Mouse (Mus musculus) WW6 (cell line): ENCODE results near the gene Atp5d.

Experiments
- DNase-seq: peaks from one replicate; pipeline ENCODE4 v3.0.0-alpha.2; 2013; ENCODE audit warnings: low read depth, low spot score

The Atp5d gene

DNA sequence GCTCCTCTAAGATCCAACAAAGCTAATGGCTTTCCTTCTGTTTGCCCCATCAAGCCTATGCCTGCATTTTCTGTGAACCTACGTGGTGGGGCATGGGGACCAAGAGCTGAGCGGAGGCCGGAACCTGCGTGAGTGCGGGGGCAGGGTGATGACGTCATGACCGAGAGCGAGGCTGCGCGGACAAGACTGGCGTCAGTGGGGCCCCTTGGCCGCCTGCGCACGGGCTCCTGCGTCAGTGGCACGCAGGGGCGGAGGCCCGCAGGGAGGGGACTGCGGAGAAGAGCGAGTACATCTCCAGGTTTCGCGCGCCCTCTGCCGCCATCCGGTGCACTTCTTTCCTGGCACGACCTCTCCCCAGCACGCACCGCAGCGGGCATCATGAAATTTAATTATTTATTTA is 2.8 kb downstream of the Atp5d start:
- peak; percentile 92 for DNase-seq

DNA sequence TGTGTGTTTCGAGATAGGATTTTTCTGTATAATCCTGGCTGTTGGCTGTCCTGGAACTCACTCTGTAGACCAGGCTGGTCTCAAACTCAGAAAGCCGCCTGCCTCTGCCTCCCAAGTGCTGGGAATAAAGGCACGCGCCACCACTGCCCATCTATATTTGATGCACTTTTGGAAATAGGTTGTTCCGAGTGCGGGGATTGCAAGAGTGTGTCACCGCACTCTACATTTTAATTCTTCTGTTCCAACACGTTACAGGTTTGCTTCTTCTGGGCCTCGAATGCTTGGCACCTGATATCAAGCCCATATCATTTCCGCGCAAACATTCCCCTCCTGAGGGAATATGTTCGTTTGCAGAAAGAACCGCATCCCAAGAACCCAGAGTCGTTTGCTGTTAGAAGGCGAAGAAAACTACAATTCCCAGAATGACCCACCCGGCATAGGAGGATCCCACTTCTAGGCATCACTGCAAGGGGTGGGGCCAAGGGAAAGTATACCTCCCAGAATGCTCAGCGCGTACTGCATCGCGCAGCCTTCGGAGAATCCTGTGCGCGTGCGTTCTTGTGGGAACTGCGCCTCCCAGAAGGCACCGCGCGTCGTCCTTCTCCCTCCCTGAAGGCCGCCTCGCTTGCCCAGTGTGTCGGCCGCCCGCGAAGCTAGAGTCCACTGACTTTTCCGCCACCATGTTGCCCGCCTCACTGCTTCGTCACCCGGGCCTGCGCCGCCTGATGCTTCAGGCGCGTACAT is 3.5 kb downstream of the Atp5d start:
- DNase-seq, result peak; percentile 94

DNA sequence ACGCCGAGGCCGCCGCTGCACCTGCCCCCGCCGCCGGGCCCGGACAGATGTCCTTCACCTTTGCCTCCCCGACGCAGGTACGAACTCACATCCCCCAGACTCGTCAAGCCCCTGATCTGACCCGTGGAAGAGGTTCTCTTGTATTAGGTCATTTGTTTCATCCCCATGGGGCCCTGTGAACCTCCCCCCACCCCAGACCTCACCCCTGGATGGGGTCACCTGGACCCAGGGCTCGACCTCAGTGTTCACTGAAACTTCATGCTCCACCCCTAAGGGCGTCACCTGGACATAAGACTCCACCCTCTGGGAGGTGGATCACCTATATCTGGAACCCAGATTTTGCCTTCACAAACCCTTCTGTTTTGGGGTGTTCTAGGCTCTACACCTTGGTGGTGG is 4.1 kb downstream of the Atp5d start:
- no peak for DNase-seq

DNA sequence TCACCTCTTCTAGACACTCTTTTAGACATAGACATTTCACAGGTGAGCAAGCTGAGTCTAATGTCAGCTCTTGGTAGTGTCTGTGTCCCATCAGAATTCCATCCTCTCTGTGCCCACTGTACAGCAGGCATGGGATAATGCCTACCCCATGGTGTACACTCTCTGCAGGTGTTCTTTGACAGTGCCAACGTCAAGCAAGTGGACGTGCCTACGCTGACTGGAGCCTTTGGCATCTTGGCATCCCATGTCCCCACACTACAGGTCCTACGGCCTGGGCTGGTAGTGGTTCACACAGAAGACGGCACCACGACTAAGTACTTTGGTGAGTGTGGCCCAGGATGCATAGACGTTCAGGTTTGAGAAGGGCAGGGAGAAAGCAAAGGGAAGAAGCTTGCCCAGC is 5.2 kb downstream of the Atp5d start:
- no peak for DNase-seq

DNA sequence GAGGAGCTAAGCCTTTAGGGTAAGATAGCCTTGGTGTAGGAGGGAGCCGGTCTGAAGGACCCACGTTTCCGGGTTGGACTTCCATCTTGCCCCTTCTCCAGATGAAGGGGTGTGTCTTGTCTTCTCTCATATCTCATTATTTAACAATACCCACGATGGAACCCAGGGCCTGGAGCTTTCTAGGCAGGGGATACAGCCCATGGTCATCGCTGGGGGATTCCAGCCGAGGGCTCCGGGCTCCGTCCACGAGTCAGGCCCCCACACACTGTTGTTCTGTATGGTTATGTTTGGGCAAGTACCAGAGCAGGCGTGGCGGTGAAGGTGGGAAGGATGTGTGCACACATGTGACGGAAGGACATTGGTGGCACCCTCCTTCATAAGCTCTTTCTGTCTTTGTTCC is 5.7 kb downstream of the Atp5d start:
- no peak for DNase-seq

DNA sequence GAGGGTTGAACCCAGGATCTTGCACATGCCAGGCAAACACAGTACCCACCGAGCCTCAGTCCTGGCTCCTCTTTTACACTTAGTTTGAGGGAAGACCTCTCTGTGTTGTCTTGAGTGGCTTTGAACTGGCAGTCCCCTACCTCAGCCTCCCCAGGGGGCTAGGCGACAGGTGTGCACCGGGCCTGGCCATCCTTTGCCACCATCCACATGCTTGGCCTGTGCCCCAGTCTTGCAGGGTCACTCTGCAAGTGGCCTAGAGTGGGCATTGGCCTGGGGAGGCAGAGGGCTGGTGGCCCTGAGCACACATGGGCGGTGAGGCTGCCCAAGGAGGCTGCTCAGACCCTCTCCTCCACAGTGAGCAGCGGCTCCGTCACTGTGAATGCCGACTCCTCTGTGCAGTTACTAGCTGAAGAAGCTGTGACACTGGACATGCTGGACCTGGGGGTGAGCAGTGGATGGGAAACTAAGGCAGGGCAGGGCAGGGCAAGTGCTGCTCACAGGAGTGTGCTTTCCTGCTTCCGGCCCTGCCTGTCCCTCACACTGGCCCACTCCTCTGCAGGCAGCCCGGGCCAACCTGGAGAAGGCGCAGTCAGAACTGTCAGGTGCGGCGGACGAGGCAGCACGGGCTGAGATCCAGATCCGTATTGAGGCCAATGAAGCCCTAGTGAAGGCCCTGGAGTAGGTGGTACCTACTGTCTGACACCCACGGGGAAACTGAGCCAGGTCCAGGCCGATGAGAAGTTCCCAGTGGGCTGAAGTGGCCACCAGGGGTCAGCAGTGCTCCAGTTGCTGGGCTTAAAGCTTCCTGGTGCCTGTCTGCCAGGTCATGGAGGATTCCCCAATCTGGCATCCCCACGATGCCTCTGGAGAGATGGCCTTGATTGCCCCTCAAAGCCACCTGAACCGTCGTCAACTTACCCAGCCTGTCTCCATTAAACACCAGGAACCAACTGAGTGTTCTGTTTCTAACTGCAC is 6.7 kb downstream of the Atp5d start:
- DNase-seq, result no peak

DNA sequence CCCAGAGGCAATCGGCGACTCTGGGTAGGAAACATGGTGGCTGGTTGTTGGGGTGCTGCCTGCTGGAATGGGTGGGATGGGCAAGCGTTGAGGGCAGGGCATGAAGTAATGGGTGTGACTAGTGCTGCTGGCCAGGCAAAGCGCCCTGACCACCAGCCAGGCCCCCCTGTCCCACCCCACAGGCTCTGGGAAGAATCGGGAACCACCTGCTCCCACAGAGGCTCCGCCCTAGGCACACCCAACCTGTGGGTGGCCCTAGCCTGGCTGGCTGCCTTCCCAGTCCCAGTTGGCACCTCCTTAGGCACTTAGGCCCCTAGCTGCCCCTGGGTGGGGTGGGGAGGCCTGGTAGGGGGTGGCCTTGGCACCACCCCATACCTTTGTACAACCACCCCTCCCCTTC is 7.5 kb downstream of the Atp5d start:
- DNase-seq, result no peak

DNA sequence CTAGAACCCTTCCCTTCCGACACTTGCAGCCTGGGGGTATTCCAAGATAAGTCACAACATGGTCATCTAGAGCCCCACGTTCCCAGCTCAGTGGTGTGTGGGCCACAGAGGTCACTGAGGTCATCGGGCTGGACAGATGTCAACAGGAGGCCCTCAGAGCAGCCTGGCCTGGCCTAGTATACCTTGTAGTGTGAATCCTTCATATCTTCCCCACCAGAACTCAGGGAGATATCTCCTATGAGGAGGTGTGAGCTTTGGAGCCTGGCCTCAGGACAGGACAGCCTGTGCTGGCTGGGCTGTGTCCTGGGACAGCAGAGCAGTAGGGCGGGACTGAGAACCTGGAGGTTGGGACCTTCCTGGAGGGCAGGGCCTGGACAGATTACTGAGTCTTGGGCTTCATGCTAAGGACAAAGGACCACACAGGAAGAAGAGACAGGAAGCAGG is 8.2 kb downstream of the Atp5d start:
- DNase-seq, result no peak

DNA sequence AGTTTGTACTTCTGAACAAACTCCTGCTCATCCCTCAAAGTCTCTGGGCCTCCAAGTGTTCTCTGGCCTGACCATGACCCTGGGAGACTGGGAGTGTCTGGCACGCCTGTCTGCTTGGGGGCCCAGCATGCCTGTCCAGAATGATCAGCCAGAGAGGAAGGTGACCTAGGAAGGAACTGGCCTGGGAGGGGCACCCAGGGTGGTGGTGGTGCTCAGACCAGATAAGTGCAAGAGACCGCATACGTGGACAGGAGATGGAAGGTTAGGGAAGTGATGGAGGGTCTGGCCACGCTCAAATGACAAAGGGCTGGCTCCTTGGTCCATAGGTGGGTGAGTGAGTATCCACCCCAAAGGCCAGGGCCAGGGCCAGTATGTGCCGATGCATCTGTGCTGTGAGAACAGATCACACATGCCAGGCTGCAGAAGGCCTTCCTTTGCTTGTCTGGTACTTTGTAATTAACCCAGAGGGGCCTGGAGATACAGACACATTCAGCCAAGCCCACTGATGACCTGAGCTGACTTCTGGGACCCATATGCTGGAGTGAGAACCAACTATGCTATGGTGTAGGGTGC is 8.8 kb downstream of the Atp5d start:
- no peak for DNase-seq

DNA sequence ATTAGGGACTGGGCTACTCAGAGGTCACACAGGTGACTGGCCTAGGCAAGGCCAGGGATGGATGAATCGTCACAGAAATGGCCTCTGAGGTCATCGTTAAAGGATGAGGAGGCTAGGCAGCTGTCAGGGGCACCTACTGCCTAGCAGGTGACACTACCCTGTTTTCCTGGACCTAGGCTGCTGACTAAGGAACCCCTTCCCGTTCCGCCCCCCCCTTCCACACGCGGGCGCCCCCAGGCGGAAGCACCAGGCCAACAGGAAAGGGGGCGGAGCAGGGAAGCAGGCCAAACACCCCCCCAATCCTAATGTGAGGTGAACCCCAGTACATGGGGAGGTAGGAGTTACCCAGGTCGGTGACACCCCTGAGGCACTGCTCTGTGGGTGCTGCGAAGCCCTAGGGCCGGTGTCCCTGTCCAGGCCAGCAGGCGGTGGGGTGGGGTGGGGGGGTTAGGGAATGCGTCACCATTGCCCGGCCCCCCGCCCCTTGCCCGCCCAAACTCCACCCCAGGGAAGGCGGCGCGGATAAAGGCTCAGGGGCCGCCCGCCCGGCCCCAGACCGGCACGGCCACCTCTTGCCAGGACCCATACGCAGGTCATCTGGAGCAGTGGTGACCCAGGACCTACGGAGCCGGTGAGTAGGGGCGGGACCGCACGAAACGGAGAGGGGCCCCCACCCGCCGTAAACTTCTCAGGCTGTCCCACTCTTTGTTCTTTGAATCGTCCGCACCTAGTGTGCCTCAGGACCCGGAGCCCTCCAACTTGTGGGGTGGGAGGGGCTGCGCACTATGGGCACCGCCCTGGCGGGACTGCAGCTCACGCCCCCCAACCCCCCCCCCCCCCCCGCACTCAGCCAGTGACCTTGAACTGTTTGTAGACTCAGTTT is 9.5 kb downstream of the Atp5d start, which contains the start of gene Midn:
Midn (plus strand) TSS at position 554 of the 883 bp plus-strand sequence.
- no peak for DNase-seq

DNA sequence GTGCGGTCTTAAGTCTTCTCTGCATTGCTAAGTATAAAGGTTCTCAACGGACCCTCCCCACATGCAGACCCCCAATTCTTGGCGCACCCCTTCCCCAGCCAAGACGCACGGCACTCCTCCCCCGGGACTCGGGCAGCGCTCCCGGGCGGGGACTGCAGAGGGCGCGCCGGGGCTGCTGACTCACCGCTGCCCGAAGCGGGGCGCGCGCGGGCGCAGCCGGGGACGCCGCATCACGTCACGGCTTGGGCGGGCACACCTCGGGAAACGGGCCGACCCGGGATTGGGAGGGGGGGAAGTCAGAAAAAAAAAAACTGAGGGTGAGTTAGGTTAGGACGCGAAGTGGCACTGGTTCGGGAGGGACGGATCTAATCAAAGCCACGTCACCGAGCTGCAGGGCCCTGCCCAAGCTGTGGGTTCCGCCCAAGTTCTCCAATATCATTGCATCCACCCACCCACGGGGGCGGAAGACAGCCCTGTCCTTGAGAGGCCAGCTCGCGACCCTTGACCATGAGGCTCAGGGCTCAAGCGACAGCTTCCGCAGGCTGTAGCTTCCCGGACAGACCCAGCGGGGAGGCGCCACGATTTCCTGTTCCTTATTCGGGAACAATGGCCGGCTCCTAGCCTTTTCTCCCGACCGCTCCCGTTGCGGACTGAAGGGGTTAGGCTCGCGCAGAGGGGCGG is 10.3 kb downstream of the Atp5d start:
- peak; percentile 83 for DNase-seq

DNA sequence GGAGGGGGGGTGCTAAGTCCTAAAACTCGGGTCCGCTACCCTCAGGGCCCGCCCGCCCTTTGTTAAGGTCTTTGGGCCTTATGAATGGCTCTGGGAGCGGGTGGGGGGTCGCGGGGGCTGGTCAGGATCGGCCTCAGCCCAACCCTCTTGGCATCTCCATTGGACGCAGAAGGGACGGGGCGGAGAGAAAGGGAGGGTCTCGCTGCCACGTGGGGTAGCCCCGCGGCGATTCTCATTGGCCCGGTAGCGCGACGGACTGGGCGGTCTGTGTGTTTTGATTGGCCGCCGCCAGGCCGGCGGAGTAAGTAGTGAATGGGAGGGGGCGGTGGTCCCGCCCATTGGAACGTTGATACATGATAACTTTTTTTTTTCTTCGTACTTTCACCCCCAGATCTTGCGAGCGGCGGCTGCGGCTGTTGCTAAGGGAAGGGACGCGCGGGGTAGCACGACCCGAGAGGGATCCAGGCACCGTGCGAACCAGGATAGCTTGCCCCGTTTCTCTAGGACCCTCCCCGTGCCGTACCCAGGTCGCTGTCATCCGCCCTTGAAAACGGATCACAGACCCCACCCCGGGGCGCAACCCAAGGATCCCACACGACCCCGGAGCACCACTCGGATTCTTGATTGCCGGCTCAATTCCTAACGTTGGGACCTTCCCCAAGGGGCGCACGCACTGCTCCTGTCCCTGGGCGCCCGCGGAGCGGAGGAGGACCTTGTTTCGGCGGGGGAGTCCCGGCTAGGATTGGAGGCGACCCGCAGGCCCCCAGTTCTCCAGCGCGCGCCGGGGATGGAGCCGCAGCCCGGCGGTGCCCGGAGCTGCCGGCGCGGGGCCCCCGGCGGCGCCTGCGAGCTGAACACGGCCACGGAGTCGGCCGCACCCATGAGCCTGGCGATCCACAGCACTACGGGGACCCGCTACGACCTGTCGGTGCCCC is 11.1 kb downstream of the Atp5d start:
- peak; percentile 96 for DNase-seq

DNA sequence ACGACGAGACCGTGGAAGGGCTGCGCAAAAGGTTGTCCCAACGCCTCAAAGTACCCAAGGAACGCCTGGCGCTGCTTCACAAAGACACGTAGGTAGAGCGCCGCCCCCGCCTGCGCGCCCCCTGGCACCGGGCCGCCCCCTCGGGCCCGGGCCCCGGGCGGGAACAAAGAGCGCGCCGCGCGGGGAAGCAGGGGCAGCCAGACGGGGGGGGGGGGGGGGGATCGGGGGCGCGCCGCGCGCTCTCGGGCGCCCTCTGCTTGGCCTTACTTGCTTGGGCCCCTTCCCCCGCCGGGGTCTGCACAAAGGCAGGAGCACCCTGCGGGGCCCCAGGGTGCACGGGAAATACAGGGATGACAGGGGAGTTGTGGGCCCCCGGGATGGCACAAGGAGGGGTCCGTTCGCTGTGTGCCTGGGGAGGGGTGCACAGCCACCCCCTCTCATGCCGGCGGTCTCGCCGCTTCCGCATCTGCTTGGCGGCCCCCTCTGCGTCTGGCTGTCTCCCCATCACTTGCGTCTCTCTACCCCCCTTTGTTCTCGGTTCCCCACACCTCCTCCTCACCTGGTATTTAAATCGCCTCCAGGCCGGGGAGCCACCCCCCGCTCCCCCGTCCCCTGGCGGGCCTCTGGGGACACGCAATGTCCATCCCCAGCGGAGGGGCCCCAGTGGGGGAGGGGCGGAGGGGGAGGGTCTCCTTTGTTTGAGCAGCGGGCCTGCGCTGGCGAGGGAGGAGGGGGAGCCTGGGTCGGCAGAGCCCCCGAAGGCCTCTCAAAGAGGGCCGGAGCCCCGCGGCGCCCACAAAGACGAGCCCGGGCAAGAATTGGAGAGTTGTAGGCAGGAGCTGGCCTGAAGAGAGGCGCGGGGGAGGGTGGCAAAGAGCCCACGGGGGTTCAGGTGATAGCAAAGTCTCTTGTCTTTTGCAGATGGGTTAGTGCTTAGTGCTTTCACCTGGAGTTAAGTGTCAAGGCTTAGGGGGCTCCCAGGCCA is 12.1 kb downstream of the Atp5d start:
- no peak for DNase-seq

DNA sequence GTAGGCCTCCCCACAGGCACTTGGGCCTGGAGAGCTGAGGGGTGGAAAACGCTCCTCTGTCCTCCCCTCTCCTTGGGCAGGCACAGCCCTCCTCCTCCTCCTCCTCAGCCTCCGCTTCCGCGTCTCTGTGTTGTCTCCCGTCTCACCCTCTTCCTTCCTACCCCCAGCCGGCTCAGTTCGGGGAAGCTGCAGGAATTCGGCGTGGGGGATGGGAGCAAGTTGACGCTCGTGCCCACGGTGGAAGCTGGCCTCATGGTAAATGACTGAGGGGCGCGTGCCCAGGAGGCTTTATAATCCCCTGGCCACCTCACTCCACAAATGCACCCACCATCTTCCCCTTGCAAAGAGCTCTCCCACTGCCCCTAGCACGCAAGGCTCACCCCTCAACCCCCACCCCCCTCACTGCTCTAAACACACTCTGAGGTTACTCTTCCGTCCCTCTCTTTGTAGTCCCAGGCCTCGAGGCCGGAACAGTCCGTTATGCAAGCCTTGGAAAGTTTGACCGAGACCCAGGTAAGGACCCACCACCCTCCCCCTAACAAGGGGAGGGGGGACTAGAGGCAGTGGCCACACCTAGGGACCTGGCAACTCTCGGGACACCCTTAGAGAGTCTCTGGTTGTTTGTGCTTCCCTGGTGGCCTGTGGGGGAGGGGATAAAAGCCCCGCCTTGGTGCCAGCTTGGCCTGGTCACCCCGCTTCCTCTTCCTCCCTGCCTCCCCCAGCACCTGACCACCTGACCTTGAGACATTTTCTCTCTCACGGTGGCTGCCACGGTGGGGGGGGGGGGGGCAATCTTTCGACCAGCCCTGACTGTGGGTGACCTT is 13.0 kb downstream of the Atp5d start:
- no peak for DNase-seq

DNA sequence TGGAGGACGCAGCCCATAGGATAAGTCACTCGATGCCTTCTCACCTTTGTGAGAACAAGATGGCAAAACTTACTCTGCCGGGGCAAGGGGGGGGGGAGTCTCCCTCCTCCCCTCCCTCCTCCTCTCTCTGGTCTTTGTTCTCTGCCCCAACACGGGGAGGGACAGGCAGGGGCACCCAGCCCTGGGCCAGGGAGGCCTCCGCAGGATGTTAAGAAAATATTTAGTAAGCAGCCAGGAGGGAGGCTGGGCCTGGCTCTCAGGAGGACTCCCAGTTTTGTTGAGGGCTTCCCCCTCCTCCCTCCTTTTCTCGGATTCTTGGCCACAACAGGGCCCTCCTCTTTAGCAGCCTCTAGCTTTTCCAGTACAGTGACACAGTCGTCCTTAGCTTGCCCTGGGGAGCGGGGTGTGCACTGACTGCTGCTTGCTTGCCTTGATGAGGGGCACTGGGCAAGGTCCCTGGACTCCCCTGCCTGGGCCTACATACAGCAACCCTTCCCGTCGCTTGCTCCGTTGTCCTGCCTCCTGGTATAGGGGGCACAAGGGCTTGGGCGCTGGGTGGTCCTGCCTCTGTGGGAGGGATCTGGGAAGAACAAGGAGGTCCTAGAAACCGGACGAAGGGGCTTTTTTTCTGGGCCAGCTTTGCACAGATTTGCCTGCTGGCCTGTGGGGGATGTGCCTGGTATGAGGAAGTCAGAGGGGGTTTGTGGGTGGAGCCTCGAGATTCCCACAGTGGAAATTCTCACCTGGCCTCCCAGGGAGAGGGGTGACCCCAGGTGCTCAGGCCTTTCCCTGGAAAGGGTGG is 13.8 kb downstream of the Atp5d start:
- no peak for DNase-seq

DNA sequence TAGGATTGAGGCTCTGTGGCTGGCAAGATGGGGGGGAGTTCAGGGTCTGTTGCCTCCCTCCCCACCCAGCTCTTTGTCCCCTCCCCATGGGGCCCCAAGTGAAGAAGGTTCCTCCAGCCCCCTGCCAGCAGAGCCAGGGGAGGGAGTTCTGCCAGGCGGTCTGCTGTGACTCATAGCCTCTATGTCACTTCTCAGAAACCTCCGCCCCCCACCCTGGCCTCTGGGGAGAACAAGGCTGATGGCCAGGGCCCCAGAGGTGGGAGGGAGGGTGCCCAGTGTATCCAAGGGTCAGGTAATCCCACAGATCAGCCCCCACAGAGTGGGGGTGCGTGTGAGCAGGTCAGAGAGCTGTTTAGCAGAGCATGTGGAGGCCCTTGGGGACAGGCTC is 14.4 kb downstream of the Atp5d start:
- no peak for DNase-seq

DNA sequence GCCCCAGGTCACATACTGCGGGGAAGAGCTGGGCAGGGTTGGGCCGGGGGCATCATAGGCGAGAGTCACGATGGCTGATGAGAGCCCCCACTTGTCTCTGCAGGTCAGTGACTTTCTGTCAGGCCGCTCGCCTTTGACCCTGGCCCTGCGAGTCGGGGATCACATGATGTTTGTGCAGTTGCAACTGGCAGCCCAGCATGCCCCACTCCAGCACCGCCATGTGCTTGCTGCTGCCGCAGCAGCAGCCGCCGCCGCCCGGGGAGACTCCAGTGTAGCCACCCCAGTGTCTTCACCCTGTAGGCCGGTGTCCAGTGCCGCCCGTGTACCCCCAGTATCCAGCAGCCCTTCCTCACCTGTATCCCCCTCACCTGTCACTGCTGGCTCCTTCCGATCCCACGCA is 15.3 kb downstream of the Atp5d start:
- DNase-seq, result no peak
